Mouse (Mus musculus) olfactory bulb, adult 2 months (tissue): ENCODE measurements around the gene Tmem50a.

Experiments used
- CTCF ChIP-seq: fragments of 200-500 bp; IDR thresholded peaks from 2 replicates; pipeline ENCODE4 v1.5.1; 2012; ENCODE audit warnings: low read depth, mild to moderate bottlenecking, low read length, moderate library complexity; ENCODE audit not compliant: insufficient read depth
- POLR2A ChIP-seq: fragments of 200-500 bp; IDR thresholded peaks from 2 replicates; pipeline ENCODE4 v1.6.1; 2012; ENCODE audit warnings: mild to moderate bottlenecking, low read depth, low read length, moderate library complexity; ENCODE audit not compliant: insufficient read depth

DNA sequence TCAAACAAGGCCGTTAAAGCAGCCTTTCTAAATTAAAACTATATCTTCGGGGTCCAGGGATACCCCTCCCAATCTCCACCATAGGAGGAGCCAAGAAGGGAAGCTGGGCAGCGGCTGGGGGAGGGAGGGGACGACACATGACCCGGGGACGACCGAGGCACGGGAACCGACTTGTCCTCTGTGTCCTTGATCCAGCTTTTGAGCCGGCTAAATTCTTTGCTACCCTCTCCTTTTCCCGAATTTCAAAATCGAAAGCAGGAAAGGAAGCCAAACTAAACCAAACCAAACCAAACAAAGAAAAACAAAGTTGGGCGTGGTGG, 8.1 kb upstream of the Tmem50a start:
- no peak for TF ChIP-seq POLR2A
- no peak for TF ChIP-seq CTCF
